Mouse (Mus musculus) ES-E14 (cell line): ENCODE data around the gene Grin1.

Experiments used
- CHD2 ChIP-seq: IDR thresholded peaks from 2 replicates; pipeline ENCODE4 v1.6.1; 2014; ENCODE audit warnings: mild to moderate bottlenecking, low read depth, low read length, inconsistent platforms
- ZC3H11A ChIP-seq: IDR thresholded peaks from 2 replicates; pipeline ENCODE4 v1.6.1; 2012; ENCODE audit warnings: low read depth, mild to moderate bottlenecking, inconsistent platforms, low read length, borderline replicate concordance

GRCm38 (mm10) chr2:25320084-25320483 lies 1.1 kb upstream of the Grin1 start:
- TF ChIP-seq CHD2 (no peak), ZC3H11A (no peak)
